In genomic region chr5:149745079-149745478, GRCm38 (mm10) we compare ENCODE assay signal across 14 mouse cellular contexts.
DNase-seq lines count a peak whose midpoint lies in the region; ATAC-seq and TF ChIP-seq lines count a peak whose summit lies in the region.
"Had no signal": no experiment of that assay in that cellular context is flagged by ENCODE, and none has a peak within 500 bp of the region (broad histone marks: within the 10 kb centered on the region; RNA-seq: fewer than 3 reads in every experiment).

No protein-coding gene starts in this region.

- H3K4me3 ChIP-seq in layer of hippocampus, adult 2 months = no peak overlapping the region
- H3K4me3 ChIP-seq in ES-Bruce4 (ENCODE audit: low read depth, low read length) = no peak overlapping the region
- H3K4me3 ChIP-seq: erythroblast, embryonic 14.5 days; limb, embryonic 10.5 days had no signal

- TF ChIP-seq EP300 in ES-Bruce4 (IDR thresholded peaks at IDR 0.05; ENCODE audit: insufficient read depth, low read depth, low read length) = no peak

- TF ChIP-seq CTCF in layer of hippocampus, adult 2 months (conservative IDR thresholded peaks at IDR 0.05) = peak; percentile 74
- peak; percentile 95 for TF ChIP-seq CTCF in ES-Bruce4 (IDR thresholded peaks at IDR 0.05; ENCODE audit: low read depth, low read length)

- no peak for ATAC-seq in CD4-positive, CD25-positive, alpha-beta regulatory T cell, adult 4 months
- 0 out of 2 replicates have a peak, but pooled peaks have one; percentile 39 for ATAC-seq in erythroid progenitor cell, adult 5-6 weeks (replicated peaks; ENCODE audit: low FRiP score, poor library complexity, severe bottlenecking)
- ATAC-seq in megakaryocyte, adult 5-6 weeks (ENCODE audit: poor library complexity, severe bottlenecking) = no peak

- no peak overlapping the region for H3K27ac ChIP-seq in layer of hippocampus, adult 2 months
- H3K27ac ChIP-seq in ES-Bruce4 (ENCODE audit: insufficient read depth, low read length) = no peak overlapping the region
- H3K27ac ChIP-seq: limb, embryonic 10.5 days had no signal

- H3K36me3 ChIP-seq in ES-Bruce4 (ENCODE audit: control insufficient read depth, insufficient read depth, low read length, poor library complexity, severe bottlenecking) = no peaks in the 10 kb centered on the region

- H3K27me3 ChIP-seq in ES-Bruce4 (ENCODE audit: control insufficient read depth, insufficient read depth, low read length, poor library complexity, severe bottlenecking) = no peaks in the 10 kb centered on the region

- DNase-seq in CD4-positive, CD25-positive, alpha-beta regulatory T cell, adult 2 months (ENCODE audit: low read depth, low spot score) = peak; percentile 14
- DNase-seq in layer of hippocampus, adult 2 months (ENCODE audit: low spot score in 2 of 2) = no peak
- DNase-seq in layer of hippocampus, adult 18-20 months (ENCODE audit: low spot score in 2 of 2) = no peak
- no peak for DNase-seq in MN1 (ENCODE audit: low spot score)
- DNase-seq: adrenal gland, adult 8-10 months; cerebellum, adult 9-10 months; heart, adult 11 months; spleen, adult 18-20 months had no signal

- 0 out of 2 replicates have a peak, but pooled peaks cover 7% of the 10 kb centered on the region for H3K9me3 ChIP-seq in ES-Bruce4 (replicated peaks; ENCODE audit: control insufficient read depth, insufficient read depth, low read length, poor library complexity, severe bottlenecking)
- H3K9me3 ChIP-seq: limb, embryonic 10.5 days had no signal

- H3K9ac ChIP-seq in ES-Bruce4 (ENCODE audit: low read depth, poor library complexity, severe bottlenecking) = no peak overlapping the region

- no peak for TF ChIP-seq POLR2A in ES-Bruce4 (IDR thresholded peaks at IDR 0.05; ENCODE audit: insufficient read depth, low read length)

- no peaks in the 10 kb centered on the region for H3K4me1 ChIP-seq in ES-Bruce4 (ENCODE audit: control insufficient read depth, insufficient read depth, low read length)
